Mouse (Mus musculus): ENCODE results near the gene Rnf224.

GRCm38 (mm10) chr2:25213266-25213865 is 23.2 kb downstream of the Rnf224 start:
- TF ChIP-seq CTCF (IDR thresholded peaks at IDR 0.05; ENCODE audit: control insufficient read depth, insufficient read depth, insufficient read length) (no peak), CEBPB (IDR thresholded peaks at IDR 0.05; ENCODE audit: low read depth) (no peak), MYOD1 (IDR thresholded peaks at IDR 0.05; ENCODE audit: control insufficient read depth, insufficient read length, low read depth) (no peak), MAX (IDR thresholded peaks at IDR 0.05) (no peak), USF1 (IDR thresholded peaks at IDR 0.05; ENCODE audit: low read depth) (no peak), MYOG (IDR thresholded peaks at IDR 0.05; ENCODE audit: control insufficient read depth, extremely low read depth, insufficient read length) (no peak), FOSL1 (IDR thresholded peaks at IDR 0.05; ENCODE audit: insufficient read depth, low read length, poor library complexity, severe bottlenecking) (no peak)

Data from C2C12 (cell line).